Mouse (Mus musculus): ENCODE data around the gene Flywch1. TPM values are rescaled to one million over a fixed set of nuclear protein-coding genes. Genes with fewer than 3 reads are reported as not detected.

The Flywch1 gene
- polyA plus RNA-seq, 1 experiment from 2014 or later = 210 TPM

- H3K9me3 ChIP-seq (ENCODE audit: control insufficient read depth, low read length) = no peaks in the 10 kb centered on the region
- no peak overlapping the region for H3K9ac ChIP-seq (replicated peaks; ENCODE audit: low read length)
- peaks cover 6% of the 10 kb centered on the region; the same call in 1 of the 2 replicates for H3K4me1 ChIP-seq (ENCODE audit: control insufficient read depth, insufficient read depth, low read length)
- no peak overlapping the region for H3K4me3 ChIP-seq (replicated peaks; ENCODE audit: low read depth, low read length)
- WGBS = 76% methylated on average over 2 of the region's 2 CpGs
- no peak overlapping the region for H3K4me2 ChIP-seq (ENCODE audit: low read length)
- no peak overlapping the region for H3K27ac ChIP-seq (replicated peaks; ENCODE audit: low read depth, low read length)
- no peak for DNase-seq
- ATAC-seq (ENCODE audit: low FRiP score, low TSS enrichment) = no peak
- no peaks in the 10 kb centered on the region for H3K36me3 ChIP-seq (ENCODE audit: control insufficient read depth, insufficient read depth, low read length)
- no peaks in the 10 kb centered on the region for H3K27me3 ChIP-seq (ENCODE audit: control insufficient read depth, insufficient read depth, low read length)
Measured at GRCm38 (mm10) chr17:23721886-23722285, 49.5 kb downstream of the Flywch1 start.

- Histone ChIP-seq H3K4me2 (ENCODE audit: low read length) (no peak overlapping the region), H3K4me1 (ENCODE audit: control insufficient read depth, insufficient read depth, low read length) (no peaks in the 10 kb centered on the region), H3K36me3 (ENCODE audit: control insufficient read depth, insufficient read depth, low read length) (no peaks in the 10 kb centered on the region), H3K27me3 (ENCODE audit: control insufficient read depth, insufficient read depth, low read length) (no peaks in the 10 kb centered on the region), H3K4me3 (replicated peaks; ENCODE audit: low read depth, low read length) (no peak overlapping the region), H3K9me3 (ENCODE audit: control insufficient read depth, low read length) (no peaks in the 10 kb centered on the region), H3K27ac (replicated peaks; ENCODE audit: low read depth, low read length) (no peak overlapping the region), H3K9ac (replicated peaks; ENCODE audit: low read length) (no peak overlapping the region)
- ATAC-seq (ENCODE audit: low FRiP score, low TSS enrichment) (no peak), DNase-seq (no peak)
- 10% methylated on average over 1 of the region's 1 CpGs for WGBS
Measured at GRCm38 (mm10) chr17:23719455-23719854, 51.9 kb downstream of the Flywch1 start.

GRCm38 (mm10) chr17:23717003-23717402 lies 54.4 kb downstream of the Flywch1 start:
- H3K4me3 ChIP-seq (replicated peaks; ENCODE audit: low read depth, low read length) = no peak overlapping the region
- no peaks in the 10 kb centered on the region for H3K27me3 ChIP-seq (ENCODE audit: control insufficient read depth, insufficient read depth, low read length)
- ATAC-seq (ENCODE audit: low FRiP score, low TSS enrichment) (no peak), DNase-seq (no peak)
- 52% methylated on average over 2 of the region's 2 CpGs for WGBS
- no peaks in the 10 kb centered on the region for H3K9me3 ChIP-seq (ENCODE audit: control insufficient read depth, low read length)
- no peaks in the 10 kb centered on the region for H3K36me3 ChIP-seq (ENCODE audit: control insufficient read depth, insufficient read depth, low read length)
- no peak overlapping the region for H3K4me2 ChIP-seq (ENCODE audit: low read length)
- no peak overlapping the region for H3K27ac ChIP-seq (replicated peaks; ENCODE audit: low read depth, low read length)
- H3K9ac ChIP-seq (replicated peaks; ENCODE audit: low read length) = no peak overlapping the region
- H3K4me1 ChIP-seq (ENCODE audit: control insufficient read depth, insufficient read depth, low read length) = no peaks in the 10 kb centered on the region

GRCm38 (mm10) chr17:23706212-23706611 lies 65.2 kb downstream of the Flywch1 start:
- DNase-seq (peak; percentile 88), ATAC-seq (ENCODE audit: low FRiP score, low TSS enrichment) (no peak; the same call in 1 of the 2 replicates)
- Histone ChIP-seq H3K27ac (replicated peaks; ENCODE audit: low read depth, low read length) (no peak overlapping the region), H3K4me2 (ENCODE audit: low read length) (no peak overlapping the region), H3K4me3 (replicated peaks; ENCODE audit: low read depth, low read length) (no peak overlapping the region), H3K4me1 (ENCODE audit: control insufficient read depth, insufficient read depth, low read length) (no peaks in the 10 kb centered on the region), H3K9me3 (ENCODE audit: control insufficient read depth, low read length) (no peaks in the 10 kb centered on the region), H3K9ac (replicated peaks; ENCODE audit: low read length) (no peak overlapping the region), H3K36me3 (ENCODE audit: control insufficient read depth, insufficient read depth, low read length) (no peaks in the 10 kb centered on the region), H3K27me3 (ENCODE audit: control insufficient read depth, insufficient read depth, low read length) (no peaks in the 10 kb centered on the region)
- WGBS = 1% methylated on average over 3 of the region's 3 CpGs

GRCm38 (mm10) chr17:23705525-23706104 lies 65.8 kb downstream of the Flywch1 start:
- WGBS = 81% methylated on average over 7 of the region's 7 CpGs
- H3K36me3 ChIP-seq (ENCODE audit: control insufficient read depth, insufficient read depth, low read length) = no peaks in the 10 kb centered on the region
- no peak overlapping the region for H3K4me3 ChIP-seq (replicated peaks; ENCODE audit: low read depth, low read length)
- no peaks in the 10 kb centered on the region for H3K9me3 ChIP-seq (ENCODE audit: control insufficient read depth, low read length)
- no peak overlapping the region for H3K9ac ChIP-seq (replicated peaks; ENCODE audit: low read length)
- no peaks in the 10 kb centered on the region for H3K4me1 ChIP-seq (ENCODE audit: control insufficient read depth, insufficient read depth, low read length)
- H3K27me3 ChIP-seq (ENCODE audit: control insufficient read depth, insufficient read depth, low read length) = no peaks in the 10 kb centered on the region; the same call in 1 of the 2 replicates
- DNase-seq (no peak), ATAC-seq (ENCODE audit: low FRiP score, low TSS enrichment) (no peak)
- H3K27ac ChIP-seq (replicated peaks; ENCODE audit: low read depth, low read length) = no peak overlapping the region
- no peak overlapping the region for H3K4me2 ChIP-seq (ENCODE audit: low read length)

- DNase-seq = peak; percentile 40
- WGBS = 57% methylated on average over 7 of the region's 7 CpGs
- no peak overlapping the region for H3K4me3 ChIP-seq (replicated peaks; ENCODE audit: low read depth, low read length)
- H3K4me2 ChIP-seq (ENCODE audit: low read length) = no peak overlapping the region
- H3K9ac ChIP-seq (replicated peaks; ENCODE audit: low read length) = no peak overlapping the region
- no peaks in the 10 kb centered on the region; the same call in 1 of the 2 replicates for H3K27me3 ChIP-seq (ENCODE audit: control insufficient read depth, insufficient read depth, low read length)
- H3K36me3 ChIP-seq (ENCODE audit: control insufficient read depth, insufficient read depth, low read length) = no peaks in the 10 kb centered on the region
- H3K27ac ChIP-seq (replicated peaks; ENCODE audit: low read depth, low read length) = no peak overlapping the region
- no peak for ATAC-seq (ENCODE audit: low FRiP score, low TSS enrichment)
- H3K9me3 ChIP-seq (ENCODE audit: control insufficient read depth, low read length) = no peaks in the 10 kb centered on the region
- H3K4me1 ChIP-seq (ENCODE audit: control insufficient read depth, insufficient read depth, low read length) = no peaks in the 10 kb centered on the region
Measured at GRCm38 (mm10) chr17:23704741-23705140, 66.7 kb downstream of the Flywch1 start.

GRCm38 (mm10) chr17:23703301-23703700 lies 68.1 kb downstream of the Flywch1 start:
- DNase-seq = no peak
- 81% methylated on average over 9 of the region's 9 CpGs for WGBS
- Histone ChIP-seq H3K27ac (replicated peaks; ENCODE audit: low read depth, low read length) (no peak overlapping the region), H3K9me3 (ENCODE audit: control insufficient read depth, low read length) (no peaks in the 10 kb centered on the region), H3K4me2 (ENCODE audit: low read length) (no peak overlapping the region), H3K4me3 (replicated peaks; ENCODE audit: low read depth, low read length) (no peak overlapping the region), H3K9ac (replicated peaks; ENCODE audit: low read length) (no peak overlapping the region), H3K4me1 (ENCODE audit: control insufficient read depth, insufficient read depth, low read length) (0 out of 2 replicates have a peak, but pooled peaks cover 2% of the 10 kb centered on the region), H3K36me3 (ENCODE audit: control insufficient read depth, insufficient read depth, low read length) (no peaks in the 10 kb centered on the region), H3K27me3 (ENCODE audit: control insufficient read depth, insufficient read depth, low read length) (peaks cover 11% of the 10 kb centered on the region)
- no peak for ATAC-seq (ENCODE audit: low FRiP score, low TSS enrichment)

Other genes starting within 250 kb of the Flywch1 start
- 16.8 and 19.1 TPM in 2 replicates for gene Zfp213, start 207.4 kb downstream of the Flywch1 start, polyA plus RNA-seq (2014; fragmentation: Nextera tagmentation; extraction: Ambion mirVana)
- 24.8 and 31.4 TPM in 2 replicates for gene Zfp13, start 172.1 kb downstream of the Flywch1 start, polyA plus RNA-seq (2014; fragmentation: Nextera tagmentation; extraction: Ambion mirVana)
- gene Zscan10, start 170.7 kb downstream of the Flywch1 start, polyA plus RNA-seq (2014; fragmentation: Nextera tagmentation; extraction: Ambion mirVana) = not detected in 2 replicates
- gene Mmp25, start 126.3 kb downstream of the Flywch1 start, polyA plus RNA-seq (2014; fragmentation: Nextera tagmentation; extraction: Ambion mirVana) = 0.38 and 1.1 TPM in 2 replicates
- gene Bicdl2, start 111.1 kb downstream of the Flywch1 start, polyA plus RNA-seq (2014; fragmentation: Nextera tagmentation; extraction: Ambion mirVana) = 0.26 TPM in 1 of 2 replicates, not detected in the other
- gene Hcfc1r1, start 98.0 kb downstream of the Flywch1 start, polyA plus RNA-seq (2014; fragmentation: Nextera tagmentation; extraction: Ambion mirVana) = 110 and 150 TPM in 2 replicates
- 43.9 and 44.9 TPM in 2 replicates for gene Thoc6, start 97.7 kb downstream of the Flywch1 start, polyA plus RNA-seq (2014; fragmentation: Nextera tagmentation; extraction: Ambion mirVana)
- 1.2 and 1.9 TPM in 2 replicates for gene Tnfrsf12a, start 94.1 kb downstream of the Flywch1 start, polyA plus RNA-seq (2014; fragmentation: Nextera tagmentation; extraction: Ambion mirVana)
- not detected in 2 replicates for gene Cldn6, start 92.4 kb downstream of the Flywch1 start, polyA plus RNA-seq (2014; fragmentation: Nextera tagmentation; extraction: Ambion mirVana)
- gene Cldn9, start 87.6 kb downstream of the Flywch1 start, polyA plus RNA-seq (2014; fragmentation: Nextera tagmentation; extraction: Ambion mirVana) = 0.50 and 0.92 TPM in 2 replicates
- not detected in 2 replicates for gene 1520401A03Rik, start 48.8 kb downstream of the Flywch1 start, polyA plus RNA-seq (2014; fragmentation: Nextera tagmentation; extraction: Ambion mirVana)
- gene Pkmyt1, start 45.3 kb downstream of the Flywch1 start, polyA plus RNA-seq (2014; fragmentation: Nextera tagmentation; extraction: Ambion mirVana) = 16.2 and 18.2 TPM in 2 replicates
- gene Paqr4, start 30.7 kb downstream of the Flywch1 start, polyA plus RNA-seq (2014; fragmentation: Nextera tagmentation; extraction: Ambion mirVana) = 56.6 and 69.2 TPM in 2 replicates
- 0.71 and 0.80 TPM in 2 replicates for gene Kremen2, start 25.8 kb downstream of the Flywch1 start, polyA plus RNA-seq (2014; fragmentation: Nextera tagmentation; extraction: Ambion mirVana)
- gene Flywch2, start 14.5 kb upstream of the Flywch1 start, polyA plus RNA-seq (2014; fragmentation: Nextera tagmentation; extraction: Ambion mirVana) = 70.7 and 95.4 TPM in 2 replicates
- gene Srrm2, start 18.9 kb upstream of the Flywch1 start, polyA plus RNA-seq (2014; fragmentation: Nextera tagmentation; extraction: Ambion mirVana) = 498 and 502 TPM in 2 replicates
- gene Elob, start 57.5 kb upstream of the Flywch1 start, polyA plus RNA-seq (2014; fragmentation: Nextera tagmentation; extraction: Ambion mirVana) = 1,255 and 1,621 TPM in 2 replicates
- gene Prss33, start 64.5 kb upstream of the Flywch1 start, polyA plus RNA-seq (2014; fragmentation: Nextera tagmentation; extraction: Ambion mirVana) = 0.41 TPM in 1 of 2 replicates, not detected in the other
- gene Prss32, start 72.3 kb upstream of the Flywch1 start, polyA plus RNA-seq (2014; fragmentation: Nextera tagmentation; extraction: Ambion mirVana) = not detected in 2 replicates
- 1.00 and 2.2 TPM in 2 replicates for gene Prss41, start 72.6 kb upstream of the Flywch1 start, polyA plus RNA-seq (2014; fragmentation: Nextera tagmentation; extraction: Ambion mirVana)
- not detected in 2 replicates for gene Prss21, start 96.5 kb upstream of the Flywch1 start, polyA plus RNA-seq (2014; fragmentation: Nextera tagmentation; extraction: Ambion mirVana)
- gene Dcpp1, start 109.3 kb upstream of the Flywch1 start, polyA plus RNA-seq (2014; fragmentation: Nextera tagmentation; extraction: Ambion mirVana) = not detected in 2 replicates
- not detected in 2 replicates for gene Dcpp2, start 109.3 kb upstream of the Flywch1 start, polyA plus RNA-seq (2014; fragmentation: Nextera tagmentation; extraction: Ambion mirVana)
- gene Dcpp3, start 145.9 kb upstream of the Flywch1 start, polyA plus RNA-seq (2014; fragmentation: Nextera tagmentation; extraction: Ambion mirVana) = not detected in 2 replicates
- gene Sbp, start 170.1 kb upstream of the Flywch1 start, polyA plus RNA-seq (2014; fragmentation: Nextera tagmentation; extraction: Ambion mirVana) = not detected in 2 replicates
- not detected in 2 replicates for gene Sbpl, start 183.7 kb upstream of the Flywch1 start, polyA plus RNA-seq (2014; fragmentation: Nextera tagmentation; extraction: Ambion mirVana)
- gene Prss30, start 209.0 kb upstream of the Flywch1 start, polyA plus RNA-seq (2014; fragmentation: Nextera tagmentation; extraction: Ambion mirVana) = not detected in 2 replicates
- gene Prss22, start 226.5 kb upstream of the Flywch1 start, polyA plus RNA-seq (2014; fragmentation: Nextera tagmentation; extraction: Ambion mirVana) = not detected in 2 replicates